Mouse (Mus musculus): ENCODE results near the gene Susd4.

- TF ChIP-seq RCOR1 (conservative IDR thresholded peaks at IDR 0.05; ENCODE audit: low read depth, low read length): no peak
- no peak for TF ChIP-seq POLR2A (IDR thresholded peaks at IDR 0.05; ENCODE audit: low read depth, low read length)
- no peak for TF ChIP-seq CTCF (conservative IDR thresholded peaks at IDR 0.05 in 1 of 2, IDR thresholded peaks at IDR 0.05 in 1 of 2; ENCODE audit: low read depth in 2 of 2, low read length in 2 of 2)
- TF ChIP-seq NRF1 (IDR thresholded peaks at IDR 0.05; ENCODE audit: low read depth, low read length): no peak
- TF ChIP-seq ZC3H11A (IDR thresholded peaks at IDR 0.05; ENCODE audit: low read depth, low read length): no peak
- no peak for TF ChIP-seq JUND (conservative IDR thresholded peaks at IDR 0.05; ENCODE audit: low read depth, low read length)
- TF ChIP-seq SIN3A (IDR thresholded peaks at IDR 0.05; ENCODE audit: low read length): no peak
- TF ChIP-seq CHD1 (IDR thresholded peaks at IDR 0.05; ENCODE audit: low read depth, low read length): no peak
- no peak for TF ChIP-seq MAZ (IDR thresholded peaks at IDR 0.05; ENCODE audit: low read depth, low read length)
Measured at GRCm38 (mm10) chr1:182823723-182824421, 60.2 kb downstream of the Susd4 start.

All from CH12.LX (cell line).